Mouse (Mus musculus): ENCODE measurements around the gene Vmn2r49.
"Not testable (repeated sequence)": the region's sequence is repeated elsewhere in the genome, so short reads cannot be mapped to it uniquely, and the experiment has no call there.

Vmn2r49 gene

GRCm38 (mm10) chr7:9992157-9992556, at the start of gene Vmn2r49:
Vmn2r49 (minus strand) TSS chr7:9992257.
- not testable (repeated sequence) for DNase-seq (ENCODE audit: extremely low spot score)

DNA sequence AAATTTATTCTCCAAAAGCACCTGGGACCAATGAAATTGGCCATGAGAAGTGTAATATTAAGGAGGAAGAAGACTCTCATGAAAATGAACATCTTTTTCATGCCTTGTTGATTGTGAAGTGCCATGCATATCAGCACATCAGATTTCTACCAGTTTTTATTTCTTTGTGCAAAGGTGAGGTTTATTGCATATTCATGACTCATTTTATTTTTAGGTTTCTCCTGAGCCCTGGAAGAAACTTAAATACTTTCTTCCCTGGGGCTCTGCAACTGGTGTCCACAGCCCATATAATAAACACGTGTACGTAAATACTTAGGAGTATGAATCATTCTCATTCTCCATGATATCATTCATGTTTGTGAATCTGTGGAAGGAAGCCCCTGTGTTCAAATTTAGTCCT, 38.6 kb downstream of the Vmn2r49 start, which contains the start of gene Vmn2r48:
Gene Vmn2r48, minus strand, starts transcription at position 101 of the 400 bp plus-strand sequence.
- not testable (repeated sequence) for DNase-seq (ENCODE audit: extremely low spot score)

Measured in embryo, embryonic 9.5 days (tissue).